Mouse (Mus musculus) stomach, embryonic 14.5 days (tissue): ENCODE data around the gene Anp32a. TPM values are rescaled to one million over a fixed set of nuclear protein-coding genes. Genes with fewer than 3 reads are reported as not detected.
A peak's percentile ranks its signal among the peaks of the same experiment; 100 is the strongest.

ENCODE experiments used
- ATAC-seq: fragments of 200-750 bp; cut with Nextera tagmentation; 2 replicates; pipeline ENCODE4 v1.8.0; 2017; ENCODE audit warnings: low read depth, moderate TSS enrichment; ENCODE audit not compliant: insufficient number of reproducible peaks, insufficient read depth, low FRiP score
- H3K27ac ChIP-seq: fragments of 300-500 bp; sonication (generic); 2 replicates; pipeline ENCODE4 v1.5.1; 2014; ENCODE audit warnings: mild to moderate bottlenecking, low read length, moderate library complexity, mixed read lengths
- H3K27me3 ChIP-seq: fragments of 300-500 bp; sonication (generic); 2 replicates; pipeline ENCODE4 v1.6.1; 2014; ENCODE audit warnings: low read length, control low read depth, mixed read lengths; ENCODE audit not compliant: control insufficient read depth, insufficient read depth
- H3K36me3 ChIP-seq: fragments of 300-500 bp; sonication (generic); 2 replicates; pipeline ENCODE4 v1.6.1; 2014; ENCODE audit warnings: mild to moderate bottlenecking, control low read depth, low read length, moderate library complexity, mixed read lengths; ENCODE audit not compliant: control insufficient read depth, insufficient read depth
- H3K4me1 ChIP-seq: fragments of 300-500 bp; sonication (generic); 2 replicates; pipeline ENCODE4 v1.6.1; 2014; ENCODE audit warnings: low read length, control low read depth, mixed read lengths; ENCODE audit not compliant: control insufficient read depth, insufficient read depth
- H3K4me2 ChIP-seq: fragments of 300-500 bp; sonication (generic); replicated peaks from 2 replicates; pipeline ENCODE4 v1.6.1; 2014; ENCODE audit warnings: low read depth, low read length, control low read depth
- H3K4me3 ChIP-seq: fragments of 300-500 bp; sonication (generic); 2 replicates; pipeline ENCODE4 v1.5.1; 2014; ENCODE audit warnings: low read depth, low read length, control low read depth
- H3K9ac ChIP-seq: fragments of 300-500 bp; sonication (generic); replicated peaks from 2 replicates; pipeline ENCODE4 v1.6.1; 2014; ENCODE audit warnings: low read depth, mild to moderate bottlenecking, control low read depth, low read length, moderate library complexity, mixed read lengths
- H3K9me3 ChIP-seq: fragments of 300-500 bp; sonication (generic); 2 replicates; pipeline ENCODE4 v1.6.1; 2016; ENCODE audit warnings: low read depth, low read length, control low read depth; ENCODE audit not compliant: control insufficient read depth
- WGBS: fragments of 180-500 bp; shearing (Covaris S2); extraction: QIAGEN DNeasy Blood & Tissue Kit; methylation state at CpG from one replicate; pipeline ENCODE4 v1.1.7; 2014; 5-methylcytosine and 5-hydroxymethylcytosine counted together
- polyA plus RNA-seq: library from polyadenylated mRNA; unstranded; fragments of >200 nt; fragmentation: Nextera tagmentation; extraction: Ambion mirVana; gene quantifications from 2 replicates; pipeline ENCODE4 v1.2.1, GENCODE M21; 2014

Gene Anp32a
- polyA plus RNA-seq, 1 experiment from 2014 or later = 108 TPM

DNA sequence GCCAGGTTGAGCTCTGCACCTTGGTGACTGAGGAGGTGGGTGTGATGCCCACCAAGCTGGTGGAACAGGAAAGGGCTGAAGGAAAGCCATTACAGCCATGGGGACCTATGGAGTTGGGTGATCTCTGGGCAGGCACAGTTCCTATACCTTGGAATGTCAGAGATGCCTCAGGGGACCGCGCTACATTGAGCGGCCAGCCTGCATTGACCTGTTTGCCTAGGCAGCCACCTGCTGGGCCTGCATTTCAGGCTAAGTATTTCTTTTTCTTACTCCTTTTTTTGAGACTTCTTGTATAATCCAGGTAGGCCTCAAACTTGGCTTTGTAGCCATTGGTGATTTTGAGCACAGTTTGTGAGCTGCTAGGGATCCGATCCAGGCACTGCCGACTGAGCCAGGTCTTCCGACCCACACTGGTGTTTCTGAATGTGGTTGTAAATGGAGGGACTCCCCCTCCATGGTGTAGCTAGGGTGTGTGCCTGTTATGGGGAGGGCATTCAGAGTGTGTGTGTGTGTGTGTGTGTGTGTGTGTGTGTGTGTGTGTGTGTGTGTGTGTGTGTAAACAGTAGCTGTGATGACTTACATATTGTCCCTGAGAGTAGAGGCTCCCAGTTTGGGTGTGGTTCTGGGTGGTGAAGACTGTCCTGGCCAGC, 27.3 kb downstream of the Anp32a start:
- Histone ChIP-seq H3K9me3 (no peaks in the 10 kb centered on the region), H3K4me2 (0 out of 2 replicates have a peak overlapping the region, but pooled peaks have one; percentile 7), H3K36me3 (peaks cover 9% of the 10 kb centered on the region), H3K4me3 (no peak overlapping the region), H3K9ac (no peak overlapping the region), H3K4me1 (peaks cover 80% of the 10 kb centered on the region), H3K27me3 (no peaks in the 10 kb centered on the region), H3K27ac (peak overlapping the region; percentile 44; the same call in 1 of the 2 replicates)
- no peak for ATAC-seq
- WGBS = 64% methylated on average over 6 of the region's 6 CpGs

DNA sequence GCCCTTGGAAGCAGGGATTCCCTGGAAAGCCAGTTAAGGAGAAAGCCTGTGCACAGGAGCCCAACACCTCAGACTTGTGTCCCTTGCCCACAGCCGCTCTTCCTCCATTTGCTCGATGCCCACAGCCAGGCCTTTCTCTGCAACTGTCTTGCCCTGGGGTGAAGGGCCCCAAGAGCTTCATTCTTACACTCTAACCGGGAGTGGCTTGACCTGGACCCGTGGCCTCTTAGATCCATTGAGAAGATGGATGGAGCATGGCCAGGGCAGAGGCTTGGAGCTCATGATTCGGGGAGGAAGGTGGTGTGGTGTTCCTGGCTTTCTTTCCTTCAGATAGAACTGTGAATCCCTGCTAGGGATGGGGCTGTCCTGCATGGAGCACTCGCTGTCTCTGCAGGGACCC, 28.1 kb downstream of the Anp32a start:
- Histone ChIP-seq H3K36me3 (peaks cover 16% of the 10 kb centered on the region), H3K9ac (no peak overlapping the region), H3K4me1 (peaks cover 76% of the 10 kb centered on the region), H3K27me3 (no peaks in the 10 kb centered on the region), H3K4me2 (no peak overlapping the region), H3K4me3 (no peak overlapping the region), H3K9me3 (no peaks in the 10 kb centered on the region), H3K27ac (no peak overlapping the region; the same call in 1 of the 2 replicates)
- no peak for ATAC-seq
- WGBS = 57% methylated on average over 6 of the region's 6 CpGs

DNA sequence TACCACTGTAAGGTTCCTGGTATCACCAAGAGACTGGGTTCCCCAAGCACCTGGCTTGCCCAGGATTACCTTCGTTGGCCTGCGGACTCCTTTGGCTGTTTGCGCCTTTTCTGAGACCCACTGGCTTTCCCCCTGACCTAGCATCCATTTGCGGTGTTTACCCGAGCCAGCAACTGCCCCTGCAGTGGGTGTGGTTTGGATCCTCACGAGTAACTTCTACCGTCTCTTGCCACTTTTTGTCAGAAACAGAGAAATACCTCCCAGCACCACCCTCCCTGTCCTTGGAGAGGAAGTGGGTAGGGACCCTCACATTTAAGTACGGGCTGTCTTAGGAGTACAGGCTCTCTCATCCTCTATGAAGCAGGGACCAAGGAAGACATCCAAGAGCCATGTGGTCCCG, 29.1 kb downstream of the Anp32a start:
- Histone ChIP-seq H3K27ac (no peak overlapping the region), H3K4me3 (no peak overlapping the region), H3K9me3 (no peaks in the 10 kb centered on the region), H3K4me1 (peaks cover 72% of the 10 kb centered on the region), H3K27me3 (no peaks in the 10 kb centered on the region), H3K4me2 (no peak overlapping the region), H3K9ac (no peak overlapping the region), H3K36me3 (peaks cover 17% of the 10 kb centered on the region)
- no peak for ATAC-seq
- WGBS = 59% methylated on average over 9 of the region's 9 CpGs

DNA sequence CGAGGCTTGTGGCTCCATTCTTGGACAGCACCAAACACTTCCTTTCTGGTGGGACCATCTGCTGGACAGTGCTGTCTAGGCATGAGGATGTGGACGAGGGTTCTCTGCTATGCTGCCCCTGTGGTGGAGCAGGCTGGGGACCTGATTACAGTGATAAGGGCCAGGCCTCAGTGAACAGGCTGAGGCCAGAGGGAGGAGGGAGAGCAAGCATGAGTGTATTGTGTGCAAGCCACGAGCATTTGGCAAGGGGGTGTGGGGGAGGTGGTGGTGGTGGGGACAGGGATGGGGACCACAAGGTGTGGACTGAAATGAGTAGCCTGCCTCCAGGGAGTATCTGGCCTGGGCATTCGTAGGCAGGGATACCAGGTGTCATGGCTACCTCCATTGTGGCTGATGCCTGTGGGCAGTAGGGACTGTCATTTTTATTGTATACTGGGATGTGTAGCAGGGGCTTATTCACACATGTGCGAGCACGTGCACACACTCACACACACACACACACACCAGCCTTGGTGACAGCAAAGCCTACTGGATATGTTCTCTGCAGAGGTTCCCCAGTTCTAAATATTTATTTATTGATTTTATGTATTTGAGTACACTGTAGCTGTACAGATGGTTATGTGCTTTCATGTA, 29.7 kb downstream of the Anp32a start:
- H3K9ac ChIP-seq = no peak overlapping the region
- WGBS = 64% methylated on average over 6 of the region's 6 CpGs
- no peak overlapping the region for H3K27ac ChIP-seq
- peaks cover 68% of the 10 kb centered on the region for H3K4me1 ChIP-seq
- H3K4me3 ChIP-seq = no peak overlapping the region
- H3K9me3 ChIP-seq = no peaks in the 10 kb centered on the region
- no peak overlapping the region for H3K4me2 ChIP-seq
- no peak for ATAC-seq
- H3K27me3 ChIP-seq = no peaks in the 10 kb centered on the region
- peaks cover 23% of the 10 kb centered on the region for H3K36me3 ChIP-seq

DNA sequence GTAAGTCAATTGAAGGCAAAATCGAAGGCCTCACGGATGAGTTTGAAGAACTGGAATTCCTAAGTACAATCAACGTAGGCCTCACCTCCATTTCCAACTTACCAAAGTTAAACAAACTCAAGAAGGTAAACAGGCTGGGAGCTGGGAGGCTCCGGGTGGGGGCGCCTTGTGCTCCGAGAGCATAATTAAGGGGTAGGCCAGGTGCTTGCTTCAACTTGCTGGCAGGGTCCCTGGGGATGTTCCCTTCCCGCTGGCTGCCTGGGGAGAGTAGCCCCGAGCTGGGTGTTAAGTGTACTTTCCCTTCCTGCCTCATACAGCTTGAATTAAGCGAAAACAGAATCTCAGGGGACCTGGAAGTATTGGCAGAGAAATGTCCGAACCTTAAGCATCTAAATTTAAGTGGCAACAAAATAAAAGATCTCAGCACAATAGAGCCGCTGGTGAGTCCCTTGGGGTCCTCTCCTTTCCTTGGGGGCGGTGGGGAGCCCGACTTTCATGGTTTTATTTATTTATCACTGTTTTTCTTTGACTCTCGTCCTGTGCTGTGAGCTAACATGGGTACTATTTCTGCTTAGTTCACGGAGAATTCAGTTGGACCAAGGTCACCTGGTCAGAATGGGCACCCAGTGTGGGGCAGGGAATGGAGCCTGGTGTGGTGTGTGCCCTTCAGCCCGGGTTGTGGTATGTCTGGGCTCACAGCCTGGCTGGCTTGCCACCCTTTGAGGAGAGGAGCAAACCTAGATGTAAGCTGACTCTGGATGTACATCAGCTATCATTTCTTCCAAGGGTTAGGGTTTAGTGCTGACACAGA, 30.9 kb downstream of the Anp32a start:
- H3K9ac ChIP-seq = no peak overlapping the region
- H3K36me3 ChIP-seq = peaks cover 33% of the 10 kb centered on the region
- no peak for ATAC-seq
- H3K4me1 ChIP-seq = peaks cover 56% of the 10 kb centered on the region
- H3K27ac ChIP-seq = peak overlapping the region; percentile 15; the same call in 1 of the 2 replicates
- no peaks in the 10 kb centered on the region for H3K27me3 ChIP-seq
- no peak overlapping the region for H3K4me2 ChIP-seq
- H3K4me3 ChIP-seq = no peak overlapping the region
- H3K9me3 ChIP-seq = no peaks in the 10 kb centered on the region
- 52% methylated on average over 16 of the region's 16 CpGs for WGBS

DNA sequence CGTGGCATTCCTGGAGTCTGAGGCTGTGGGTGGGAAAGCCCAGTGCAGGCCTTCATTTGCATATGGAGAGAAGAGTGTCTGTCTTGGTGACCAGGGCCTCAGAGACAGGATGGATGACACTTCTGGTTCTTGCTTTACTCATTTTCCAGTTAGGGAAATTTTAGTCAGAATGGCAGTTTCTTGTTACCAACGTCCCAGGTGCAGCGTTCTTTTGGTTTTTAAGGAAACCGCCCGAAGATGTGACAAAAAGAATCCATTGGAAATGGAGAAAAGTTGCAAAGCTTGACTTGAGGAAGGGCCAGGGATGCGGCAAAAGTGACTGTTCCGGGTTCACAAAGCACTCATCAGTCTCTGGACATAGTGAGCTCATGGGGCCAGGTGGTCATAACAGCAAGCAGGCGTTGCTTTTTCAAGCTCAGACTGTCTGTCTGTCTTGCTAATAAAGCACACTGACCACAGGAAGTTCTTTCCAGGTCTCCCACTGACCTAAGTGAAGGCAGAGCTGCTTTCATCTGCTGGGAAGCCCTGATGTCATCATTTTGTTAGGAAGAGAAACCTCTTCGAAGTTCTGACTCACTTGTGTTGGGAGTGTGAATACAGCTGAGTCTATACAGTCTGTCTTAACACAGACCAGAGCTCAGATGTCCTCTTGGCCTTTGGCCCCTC, 31.6 kb downstream of the Anp32a start:
- 82% methylated on average over 9 of the region's 9 CpGs for WGBS
- H3K4me2 ChIP-seq = no peak overlapping the region
- H3K27ac ChIP-seq = no peak overlapping the region
- no peak overlapping the region for H3K9ac ChIP-seq
- H3K36me3 ChIP-seq = peaks cover 41% of the 10 kb centered on the region
- ATAC-seq = no peak
- peaks cover 50% of the 10 kb centered on the region for H3K4me1 ChIP-seq
- H3K4me3 ChIP-seq = no peak overlapping the region
- no peaks in the 10 kb centered on the region for H3K27me3 ChIP-seq
- H3K9me3 ChIP-seq = no peaks in the 10 kb centered on the region

DNA sequence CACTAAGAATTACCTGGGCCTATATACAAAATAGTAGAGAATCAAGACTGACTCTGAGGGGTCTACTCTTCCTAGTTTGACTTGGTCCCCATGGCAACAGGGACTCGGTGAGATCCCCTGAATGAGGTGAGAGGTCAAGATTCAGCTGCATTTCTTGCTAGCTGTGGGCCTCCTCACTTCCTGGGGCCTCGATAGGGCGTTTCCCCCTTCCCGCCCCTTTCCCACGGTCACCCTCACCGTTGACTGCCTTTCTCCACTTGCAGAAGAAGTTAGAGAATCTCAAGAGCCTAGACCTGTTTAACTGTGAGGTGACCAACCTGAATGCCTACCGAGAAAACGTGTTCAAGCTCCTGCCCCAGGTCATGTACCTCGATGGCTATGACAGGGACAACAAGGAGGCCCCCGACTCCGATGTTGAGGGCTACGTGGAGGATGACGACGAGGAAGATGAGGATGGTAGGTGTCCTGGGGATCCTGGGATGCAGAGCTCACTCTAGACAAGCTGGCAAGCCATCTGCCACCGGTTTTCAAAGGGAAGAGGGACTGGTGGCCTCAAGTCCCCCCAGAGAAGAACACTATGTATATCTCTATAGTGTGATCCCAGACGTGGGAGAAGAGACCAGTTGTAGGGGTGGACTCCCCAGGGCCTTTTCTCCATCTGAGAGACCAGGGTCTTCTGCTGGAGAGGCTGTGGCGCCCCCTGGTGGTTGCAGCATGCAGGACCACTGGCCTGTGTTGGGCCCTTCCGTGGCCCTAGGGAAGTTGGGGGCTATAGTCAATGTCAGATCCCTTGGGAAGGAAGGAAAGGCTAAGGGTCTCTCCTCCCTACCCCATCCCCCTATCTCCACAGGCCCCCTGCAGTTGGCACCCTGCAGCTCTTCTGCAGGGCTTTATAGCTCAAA, 32.4 kb downstream of the Anp32a start:
- Histone ChIP-seq H3K27ac (peak overlapping the region; percentile 39; the same call in 1 of the 2 replicates), H3K36me3 (peaks cover 48% of the 10 kb centered on the region), H3K4me1 (peaks cover 42% of the 10 kb centered on the region), H3K9me3 (no peaks in the 10 kb centered on the region), H3K27me3 (no peaks in the 10 kb centered on the region), H3K4me2 (no peak overlapping the region), H3K4me3 (no peak overlapping the region), H3K9ac (no peak overlapping the region)
- WGBS = 56% methylated on average over 18 of the region's 18 CpGs
- 0 out of 2 replicates have a peak, but pooled peaks have one; percentile 21 for ATAC-seq
